Mouse (Mus musculus) small intestine, adult 2 months (tissue): ENCODE measurements around the gene Mtr.

Experiments
- CTCF ChIP-seq: fragments of 200-500 bp; IDR thresholded peaks from 2 replicates; pipeline ENCODE4 v1.5.1; 2012; ENCODE audit warnings: low read depth, mild to moderate bottlenecking, control low read depth, inconsistent platforms, low read length, moderate library complexity, mixed read lengths; ENCODE audit not compliant: insufficient replicate concordance, insufficient read length; ENCODE audit errors: extremely low read depth
- POLR2A ChIP-seq: fragments of 200-500 bp; IDR thresholded peaks from 2 replicates; pipeline ENCODE4 v1.6.1; 2012; ENCODE audit warnings: low read depth, mild to moderate bottlenecking, control low read depth, inconsistent platforms, low read length, moderate library complexity

GRCm38 (mm10) chr13:12257391-12258380 lies at the start of gene Mtr:
- peak; percentile 93 for TF ChIP-seq POLR2A
- TF ChIP-seq CTCF: no peak
